Mouse (Mus musculus): ENCODE results near the gene C1qbp.

GRCm38 (mm10) chr11:71029403-71030118, 46.7 kb upstream of the C1qbp start:
- TF ChIP-seq POLR2A (IDR thresholded peaks at IDR 0.05; ENCODE audit: borderline replicate concordance, extremely low read depth, insufficient read depth, insufficient read length, poor library complexity, severe bottlenecking) (no peak), CTCF (IDR thresholded peaks at IDR 0.05; ENCODE audit: borderline replicate concordance, extremely low read depth, insufficient read depth, insufficient read length) (0 out of 2 replicates have a peak, but pooled peaks have one; percentile 16)

Measured in brain, embryonic 14.5 days (tissue).